9 mouse cellular contexts compared by ENCODE assay signal in genomic region chr2:32419359-32419758, GRCm38 (mm10). TPM values are rescaled to one million over a fixed set of nuclear protein-coding genes. Genes with fewer than 3 reads are reported as not detected.
DNase-seq lines count a peak whose midpoint lies in the region; ATAC-seq lines count a peak whose summit lies in the region.
"Had no signal": no experiment of that assay in that cellular context is flagged by ENCODE, and none has a peak within 500 bp of the region (broad histone marks: within the 10 kb centered on the region; RNA-seq: fewer than 3 reads in every experiment).

No protein-coding gene starts in this region.

- H3K27me3 ChIP-seq in midbrain, embryonic 16.5 days (ENCODE audit: control insufficient read depth, insufficient read depth, low read depth, low read length), result no peaks in the 10 kb centered on the region
- H3K27me3 ChIP-seq: heart, embryonic 13.5 days had no signal

- 90% methylated on average over 3 of the region's 3 CpGs for WGBS in midbrain, embryonic 16.5 days

- peaks cover 17% of the 10 kb centered on the region for H3K4me1 ChIP-seq in midbrain, embryonic 16.5 days (ENCODE audit: control insufficient read depth, insufficient read depth, low read length)

- peak; percentile 96 for DNase-seq in gastrocnemius, adult 18-20 months (ENCODE audit: low spot score)
- no peak for DNase-seq in gastrocnemius, postnatal 4 days (ENCODE audit: low spot score in 2 of 2)
- peak; percentile 84 for DNase-seq in cerebellum, adult 9-10 months
- peak; percentile 88 for DNase-seq in kidney, adult 18-20 months
- DNase-seq in lung, postnatal 14 days, result peak; percentile 74
- DNase-seq in right cerebral cortex, postnatal 36 days (ENCODE audit: low spot score in 2 of 2), result no peak
- DNase-seq in neural tube, embryonic 10.5 days (ENCODE audit: extremely low spot score, low spot score), result no peak

- no peak overlapping the region for H3K27ac ChIP-seq in midbrain, embryonic 16.5 days (ENCODE audit: low read length)
- H3K27ac ChIP-seq: heart, embryonic 13.5 days had no signal

- peaks cover 41% of the 10 kb centered on the region for H3K36me3 ChIP-seq in midbrain, embryonic 16.5 days (ENCODE audit: control insufficient read depth, insufficient read depth, low read length)

- H3K9ac ChIP-seq in midbrain, embryonic 16.5 days (ENCODE audit: low read depth, low read length), result no peak overlapping the region
- H3K9ac ChIP-seq: heart, embryonic 13.5 days had no signal

- no peaks in the 10 kb centered on the region for H3K9me3 ChIP-seq in midbrain, embryonic 16.5 days (replicated peaks; ENCODE audit: control insufficient read depth, low read length, poor library complexity, severe bottlenecking)
- H3K9me3 ChIP-seq: heart, embryonic 13.5 days had no signal

- no peak overlapping the region for H3K4me2 ChIP-seq in midbrain, embryonic 16.5 days (ENCODE audit: low read length)
- H3K4me2 ChIP-seq: heart, embryonic 13.5 days had no signal

- no peak overlapping the region for H3K4me3 ChIP-seq in midbrain, embryonic 16.5 days (ENCODE audit: low read depth, low read length)
- H3K4me3 ChIP-seq: heart, embryonic 13.5 days had no signal

- ATAC-seq in midbrain, embryonic 16.5 days, result no peak

RNA-seq across cellular contexts. Expression of gene Ptges2, which starts 23.7 kb away (rescaled TPM):
- total RNA-seq in gastrocnemius, adult 18-20 months (2021), result 10 to 100 TPM; 37.1 to 43.0 TPM
- 10 to 100 TPM; 35.1 to 41.4 TPM for total RNA-seq in gastrocnemius, postnatal 4 days (2021)
- 50.7 and 51.4 TPM in 2 replicates for polyA plus RNA-seq in midbrain, embryonic 16.5 days (2015; fragmentation: Nextera tagmentation; extraction: Ambion mirVana)

RNA-seq across cellular contexts. Expression of gene Naif1, which starts 30.9 kb away (rescaled TPM):
- 1 to 10 TPM; 2.6 to 3.0 TPM for total RNA-seq in gastrocnemius, adult 18-20 months (2021)
- total RNA-seq in gastrocnemius, postnatal 4 days (2021), result 1 to 10 TPM; 3.9 to 4.0 TPM
- 5.3 and 5.5 TPM in 2 replicates for polyA plus RNA-seq in midbrain, embryonic 16.5 days (2015; fragmentation: Nextera tagmentation; extraction: Ambion mirVana)

RNA-seq across cellular contexts. Expression of gene Lcn2, which starts 31.3 kb away (rescaled TPM):
- total RNA-seq in gastrocnemius, adult 18-20 months (2021), result 1 to 10 TPM; 1.4 to 4.8 TPM
- total RNA-seq in gastrocnemius, postnatal 4 days (2021), result 1 to 10 TPM; 3.0 to 4.4 TPM
- polyA plus RNA-seq in midbrain, embryonic 16.5 days (2015; fragmentation: Nextera tagmentation; extraction: Ambion mirVana), result 0.86 and 1.2 TPM in 2 replicates

RNA-seq across cellular contexts. Expression of gene Slc25a25, which starts 31.9 kb away (rescaled TPM):
- 100 to 1,000 TPM in 1 of 2 experiments, 10 to 100 TPM in 1; 47.6 to 217 TPM for total RNA-seq in gastrocnemius, adult 18-20 months (2021)
- 10 to 100 TPM; 14.0 to 25.1 TPM for total RNA-seq in gastrocnemius, postnatal 4 days (2021)
- 55.1 and 60.1 TPM in 2 replicates for polyA plus RNA-seq in midbrain, embryonic 16.5 days (2015; fragmentation: Nextera tagmentation; extraction: Ambion mirVana)

RNA-seq across cellular contexts. Expression of gene 1110008P14Rik, which starts 37.6 kb away (rescaled TPM):
- 10 to 100 TPM; 42.6 to 47.1 TPM for total RNA-seq in gastrocnemius, adult 18-20 months (2021)
- total RNA-seq in gastrocnemius, postnatal 4 days (2021), result 10 to 100 TPM; 56.4 to 58.6 TPM
- 117 and 132 TPM in 2 replicates for polyA plus RNA-seq in midbrain, embryonic 16.5 days (2015; fragmentation: Nextera tagmentation; extraction: Ambion mirVana)

Comparison
In these comparisons a context has a peak if more than half of its experiments do, and no peak if none do; other contexts are left out.
1. DNase-seq: peak in gastrocnemius, adult 18-20 months (single experiment), cerebellum, adult 9-10 months (single experiment), kidney, adult 18-20 months (single experiment) and lung, postnatal 14 days (single experiment); none in gastrocnemius, postnatal 4 days (0 of 2), right cerebral cortex, postnatal 36 days (0 of 2) and neural tube, embryonic 10.5 days (single experiment).